Mouse (Mus musculus) megakaryocyte, adult 5-6 weeks (primary cell): ENCODE results near the gene Fndc4. TPM values are rescaled to one million over a fixed set of nuclear protein-coding genes. Genes with fewer than 3 reads are reported as not detected.

Experiments
- ATAC-seq: 2 replicates; pipeline ENCODE4 v1.8.0; 2016; ENCODE audit warnings: mild to moderate bottlenecking, inconsistent platforms; ENCODE audit not compliant: poor library complexity, severe bottlenecking
- total RNA-seq, 2 experiments: library from RNA; stranded (forward) in 1 of 2; stranded (reverse) in 1 of 2; fragments of 153-499, 151-499 nt in 1 of 2; fragments of 221-1000, 200-1000 nt in 1 of 2; gene quantifications; 2 replicates each; pipeline versions ENCODE4 v1.2.3 to v1.2.4; 2015 to 2017

Gene Fndc4
- total RNA-seq (2015) (not detected in 2 replicates), total RNA-seq (2017) (not detected in 2 replicates)

DNA sequence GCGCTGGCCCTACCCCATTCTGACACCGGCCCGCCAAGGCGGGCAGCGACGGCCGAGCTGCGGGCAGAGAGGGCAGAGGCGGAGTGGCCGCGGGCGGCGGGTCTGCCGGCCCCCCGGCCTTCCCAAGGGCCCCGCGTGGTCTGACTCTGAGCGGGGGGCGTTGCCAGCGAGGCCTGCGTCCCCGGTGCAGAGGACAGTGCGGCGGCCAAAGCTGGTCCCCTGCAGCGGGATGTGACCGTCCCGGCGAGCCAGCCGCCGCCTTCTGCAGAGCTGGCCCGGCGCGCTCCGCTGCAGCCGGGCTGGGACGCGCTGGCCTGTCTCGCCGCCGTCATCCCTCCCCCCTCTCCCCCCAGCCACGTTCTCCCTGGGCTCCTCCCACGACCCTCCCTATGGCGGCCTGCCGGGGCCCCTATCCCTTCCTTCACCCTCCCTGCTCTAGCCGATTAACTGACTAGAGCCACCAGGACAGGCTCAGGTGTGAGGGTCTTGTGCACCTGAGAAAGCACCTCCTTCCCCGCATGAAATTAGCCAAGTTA is at the start of gene Fndc4:
TSS of gene Fndc4 (minus strand) at position 475 of the 536 bp plus-strand sequence.
- ATAC-seq, result no peak

DNA sequence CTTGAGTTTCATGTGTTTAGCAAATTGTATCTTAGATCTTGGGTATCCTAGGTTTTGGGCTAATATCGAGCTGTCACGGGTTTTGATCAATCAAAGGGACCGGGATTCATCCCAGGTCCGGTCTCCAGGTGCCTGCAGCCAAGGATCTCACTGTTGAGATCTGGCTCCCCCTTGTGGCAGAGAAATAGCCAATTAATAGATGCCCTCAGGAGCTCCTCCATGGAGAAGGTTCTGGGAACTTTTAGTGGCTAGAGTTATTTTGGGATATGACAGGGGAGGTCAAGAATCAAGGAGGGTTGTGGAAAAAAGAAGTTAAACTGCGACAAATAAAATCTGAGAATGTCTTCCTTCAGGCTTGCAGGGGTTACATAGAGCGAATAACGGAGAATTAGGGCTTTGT is 32.4 kb upstream of the Fndc4 start:
- ATAC-seq, result no peak

DNA sequence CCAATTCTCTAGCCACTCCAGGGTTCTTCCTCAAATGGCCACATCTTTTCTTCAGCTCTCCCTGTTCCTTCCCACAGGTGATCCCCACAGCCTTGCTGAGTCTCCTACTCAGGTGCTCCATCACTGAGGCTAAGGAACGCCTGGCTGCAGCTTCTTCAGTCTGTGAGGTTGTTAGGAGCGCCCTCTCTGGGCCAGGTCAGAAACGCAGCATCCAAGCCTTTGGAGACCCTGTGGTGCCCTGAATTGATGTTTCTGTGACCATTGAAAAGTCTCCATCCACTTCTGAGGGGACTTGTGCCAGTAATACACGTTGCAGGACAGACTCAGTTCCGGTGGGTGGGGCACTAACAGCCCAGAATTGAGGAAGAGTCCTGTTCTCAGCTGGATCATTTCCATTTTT is 31.0 kb upstream of the Fndc4 start:
- no peak for ATAC-seq

DNA sequence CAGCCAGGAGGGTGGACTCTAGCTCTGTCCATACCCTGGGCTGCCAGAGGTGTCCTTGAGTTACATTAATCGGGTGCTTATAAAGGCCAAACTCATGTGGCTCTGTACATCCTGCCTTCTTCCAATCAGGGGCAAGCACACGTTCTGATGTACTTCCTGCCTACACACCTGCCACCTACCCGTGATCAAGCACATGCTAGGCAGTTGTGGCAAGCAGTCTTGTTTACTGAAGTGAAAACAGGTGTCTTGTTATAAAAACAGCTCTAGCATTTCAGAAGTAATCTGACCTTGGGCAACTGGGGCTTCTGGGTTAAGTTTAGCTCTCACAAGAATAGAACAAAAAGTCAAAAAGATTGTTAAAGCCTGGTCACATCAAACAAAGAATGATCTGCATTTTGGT is 28.2 kb upstream of the Fndc4 start:
- ATAC-seq, result no peak

DNA sequence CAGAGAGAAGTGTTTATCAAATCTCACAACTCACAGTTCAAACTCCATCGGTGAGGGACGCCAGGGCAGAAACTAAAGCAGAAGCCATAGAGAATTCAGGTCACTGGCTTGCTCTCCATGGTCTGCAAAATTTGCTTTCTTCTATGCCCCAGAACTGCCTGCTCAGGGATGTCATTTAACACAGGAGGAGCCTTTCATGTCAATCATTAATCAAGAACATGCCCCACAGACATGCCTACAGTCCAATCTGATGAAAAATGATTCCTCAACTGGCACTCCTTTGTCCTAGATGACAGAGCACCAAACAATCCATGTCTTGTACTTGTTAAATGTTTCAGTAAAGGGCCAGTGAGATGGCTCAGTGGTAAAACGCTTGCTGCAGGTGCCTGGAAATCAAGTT is 26.9 kb upstream of the Fndc4 start:
- ATAC-seq, result no peak

DNA sequence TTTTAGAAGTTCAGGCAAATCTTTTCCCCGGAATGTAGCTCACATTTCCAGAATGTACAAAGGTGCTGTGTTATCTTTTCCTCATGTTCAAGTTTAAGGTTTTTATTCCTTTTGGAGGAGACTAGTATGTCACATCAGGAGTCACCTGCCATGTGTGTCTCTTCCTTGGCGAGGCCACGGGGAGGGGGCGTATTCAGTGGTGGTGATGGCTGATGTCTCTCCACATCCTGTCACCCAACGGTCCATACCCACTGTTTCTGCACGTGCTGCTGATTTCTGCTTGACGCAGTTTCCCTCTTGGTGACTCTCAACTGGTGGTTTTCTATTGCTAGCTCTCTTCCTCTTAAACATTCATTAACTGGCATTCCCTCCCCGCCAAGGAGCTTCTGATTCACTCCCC is 16.9 kb upstream of the Fndc4 start:
- ATAC-seq, result no peak

DNA sequence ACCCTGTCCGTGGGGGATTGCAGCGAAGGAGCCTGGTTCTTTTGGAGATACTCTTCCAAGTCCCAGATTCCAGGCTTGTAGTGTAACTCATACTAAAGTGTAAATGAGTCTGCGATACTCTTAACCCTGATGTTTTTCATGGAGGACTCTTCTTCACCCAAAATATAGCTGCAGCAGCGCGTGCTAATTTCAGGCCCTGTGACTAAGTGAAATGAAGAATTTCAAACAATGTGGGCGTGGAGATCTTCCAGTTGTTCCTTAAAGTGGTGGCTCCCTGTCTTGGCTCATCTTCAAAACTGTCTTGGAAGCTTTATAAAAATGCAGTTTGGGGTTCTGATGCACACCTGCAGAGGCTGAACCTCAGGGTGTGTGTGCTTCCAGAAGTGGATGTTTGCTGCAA is 7.2 kb upstream of the Fndc4 start:
- no peak for ATAC-seq

DNA sequence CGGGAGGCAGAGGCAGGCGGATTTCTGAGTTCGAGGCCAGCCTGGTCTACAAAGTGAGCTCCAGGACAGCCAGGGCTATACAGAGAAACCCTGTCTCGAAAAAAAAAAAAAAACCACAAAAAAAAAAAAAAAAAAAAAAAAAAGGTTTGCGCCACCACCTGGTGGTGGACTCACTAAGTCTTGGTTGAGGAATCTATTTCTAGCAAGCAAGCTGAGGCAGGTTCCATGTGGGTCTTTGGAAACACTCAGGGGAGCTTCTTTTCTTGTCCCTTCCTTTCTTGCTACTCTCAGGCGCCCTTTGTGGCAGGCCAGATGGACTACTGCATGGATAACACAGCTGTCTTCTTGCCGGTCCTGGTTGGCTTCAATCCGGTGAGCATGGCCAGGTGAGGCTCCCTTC is 6.0 kb upstream of the Fndc4 start:
- no peak for ATAC-seq

DNA sequence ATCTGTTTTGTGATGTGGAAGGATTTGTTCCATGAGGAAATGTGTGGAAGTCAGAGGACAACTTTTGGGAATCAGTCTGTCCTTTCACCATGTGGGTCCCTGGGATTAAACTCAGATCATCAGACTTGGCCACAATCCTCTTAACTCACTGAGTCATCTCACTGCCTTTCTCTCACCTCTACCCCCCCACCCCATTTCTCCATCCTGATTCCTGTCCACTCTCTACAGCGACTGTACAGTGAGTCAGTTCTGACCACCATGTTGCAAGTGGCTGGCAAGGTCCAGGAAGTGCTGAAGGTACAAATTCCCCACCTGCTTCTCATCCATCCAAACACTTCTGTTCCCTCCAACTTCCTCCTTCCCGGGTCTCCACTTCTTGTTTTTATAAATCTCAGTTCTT is 2.6 kb upstream of the Fndc4 start:
- ATAC-seq, result no peak; the same call in 1 of the 2 replicates

DNA sequence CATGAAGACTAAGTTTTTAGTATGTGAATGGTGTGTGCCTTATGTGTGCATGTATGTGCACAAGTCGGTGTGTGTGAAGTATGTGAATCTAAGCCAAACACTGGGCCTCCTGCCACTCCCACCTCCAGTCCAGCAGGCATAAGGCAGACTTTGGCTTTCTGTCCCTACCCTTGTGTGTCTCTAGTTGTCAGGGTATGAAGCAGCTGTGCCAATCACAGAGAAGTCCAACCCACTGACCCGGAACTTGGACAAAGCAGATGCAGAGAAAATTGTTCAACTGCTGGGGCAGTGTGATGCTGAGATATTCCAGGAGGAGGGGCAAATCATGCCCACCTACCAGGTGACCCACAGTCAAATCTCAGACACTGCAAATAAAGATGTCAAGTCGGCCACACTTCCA is 2.1 kb upstream of the Fndc4 start:
- ATAC-seq, result no peak

DNA sequence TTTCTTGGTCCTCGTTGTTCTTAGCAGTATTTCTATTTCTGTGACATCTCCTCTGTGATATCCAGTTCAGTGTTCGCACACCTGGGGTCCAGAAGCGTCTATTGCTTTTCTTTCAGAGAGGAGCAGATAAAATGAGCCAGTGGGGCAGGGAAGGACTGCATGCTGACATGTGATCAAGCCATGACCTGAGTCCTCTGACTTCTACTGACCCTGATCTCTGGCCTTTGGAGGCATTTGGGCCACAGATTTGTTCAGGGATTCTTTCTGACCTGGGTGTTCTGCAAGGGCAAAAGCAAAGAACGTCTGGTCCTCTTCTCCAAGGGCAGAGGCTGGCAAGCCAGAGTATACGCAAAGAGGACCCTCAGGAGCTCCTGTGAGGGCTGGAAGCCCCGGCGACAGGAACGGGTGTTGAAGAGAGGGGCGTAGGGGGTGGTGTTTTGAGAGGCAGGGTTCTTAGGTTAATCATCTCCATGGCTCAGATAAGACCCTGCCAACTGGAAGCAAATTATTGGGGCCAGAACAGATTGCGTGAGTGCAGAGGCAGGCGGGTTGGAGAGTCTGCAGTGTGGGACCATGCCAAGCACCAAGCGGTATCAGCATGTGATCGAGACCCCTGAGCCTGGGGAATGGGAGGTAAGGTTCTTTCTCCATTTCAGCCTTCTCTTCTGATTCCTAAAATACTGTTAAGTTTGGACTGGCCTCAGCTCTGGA is 1.3 kb upstream of the Fndc4 start, which contains the start of gene Gckr:
TSS of gene Gckr (plus strand) at position 397 of the 711 bp plus-strand sequence.
- no peak for ATAC-seq

DNA sequence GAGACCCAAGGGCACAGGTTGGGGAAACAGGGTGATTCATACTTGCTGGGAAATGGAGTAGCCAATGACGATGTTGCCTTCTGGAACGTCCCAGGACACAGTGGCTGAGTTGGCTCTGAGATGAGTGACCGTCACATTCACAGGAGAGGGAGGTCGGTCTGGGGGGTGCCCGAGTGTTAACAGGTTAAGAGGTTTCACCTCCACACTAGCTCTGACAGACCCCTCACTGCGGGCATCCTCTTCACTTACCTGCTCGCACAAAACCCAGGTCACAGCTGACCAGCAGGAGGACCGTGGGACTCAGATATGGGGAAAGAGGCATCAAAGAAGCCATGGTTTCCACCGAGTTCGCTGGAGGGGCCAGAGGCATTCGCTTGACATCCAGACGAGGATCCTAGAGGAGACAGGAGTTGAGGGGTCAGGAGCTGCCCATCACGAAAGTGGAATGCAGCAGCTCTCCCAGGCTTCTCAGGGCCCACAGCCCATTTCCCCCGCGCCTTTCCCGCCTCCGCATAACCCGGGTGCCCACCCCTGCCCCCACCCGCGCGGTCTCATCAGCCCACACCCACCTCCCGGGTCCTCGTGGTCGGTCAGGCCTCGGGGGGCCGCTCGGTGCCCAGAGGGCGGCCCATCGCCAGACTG is 795 bp downstream of the Fndc4 start:
- no peak for ATAC-seq

DNA sequence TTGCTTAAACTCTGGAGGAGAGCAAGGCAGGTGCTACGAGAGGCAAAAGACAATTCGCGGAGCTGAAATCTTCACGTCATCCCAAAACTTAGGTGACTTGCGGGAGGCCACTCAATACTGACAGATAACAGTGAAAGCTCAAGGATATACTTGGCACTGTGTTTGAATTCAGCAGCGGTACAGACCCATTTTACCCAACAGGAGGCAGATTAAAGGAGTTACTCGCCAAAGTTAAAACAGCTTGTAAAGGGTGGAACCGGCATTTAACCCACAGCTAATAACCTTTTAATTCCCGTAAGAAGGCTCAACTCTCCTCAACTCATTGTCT is 4.6 kb downstream of the Fndc4 start:
- no peak for ATAC-seq

DNA sequence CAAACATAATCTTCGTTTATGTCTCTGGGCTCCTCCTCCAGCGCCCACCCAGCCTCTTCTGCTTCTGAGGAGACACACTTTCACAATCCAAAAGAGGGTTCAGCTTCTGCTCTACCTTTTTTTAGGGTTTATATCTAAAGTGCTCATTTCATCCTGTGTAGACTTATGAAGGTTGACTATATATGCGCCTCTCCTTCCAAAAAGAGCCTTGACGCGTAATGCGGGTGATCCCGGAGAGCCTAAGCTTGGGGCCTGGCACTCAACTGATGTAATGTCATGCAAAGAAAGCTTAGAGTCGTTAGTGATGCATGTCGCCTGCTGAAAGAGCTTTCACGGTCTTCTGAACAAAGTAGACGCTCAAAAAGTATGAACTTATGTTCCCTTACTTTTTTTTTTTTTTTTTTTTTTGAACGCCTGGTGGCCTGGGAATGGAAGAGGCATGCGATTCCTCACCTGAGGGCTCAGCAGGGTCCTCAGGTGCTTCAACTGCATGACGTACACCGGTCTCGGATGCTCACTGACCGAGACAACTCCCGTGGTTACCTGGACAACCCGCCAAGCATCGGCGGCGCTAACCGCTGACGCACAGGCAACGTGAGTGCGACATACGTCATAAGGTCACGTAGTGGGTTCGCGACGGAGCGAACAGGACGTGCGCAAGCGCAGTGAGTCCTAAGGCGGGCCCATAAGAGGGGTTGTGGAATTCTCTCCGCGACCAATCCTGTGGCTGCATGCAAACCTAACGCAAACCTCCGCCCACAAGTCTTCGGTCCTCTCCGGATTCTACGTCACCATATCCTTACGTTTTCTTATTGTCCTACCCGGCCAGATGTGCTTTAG is 5.1 kb downstream of the Fndc4 start, which contains the start of gene Ift172:
TSS of gene Ift172 (minus strand) at position 596 of the 840 bp plus-strand sequence.
- ATAC-seq, result peak; percentile 94

DNA sequence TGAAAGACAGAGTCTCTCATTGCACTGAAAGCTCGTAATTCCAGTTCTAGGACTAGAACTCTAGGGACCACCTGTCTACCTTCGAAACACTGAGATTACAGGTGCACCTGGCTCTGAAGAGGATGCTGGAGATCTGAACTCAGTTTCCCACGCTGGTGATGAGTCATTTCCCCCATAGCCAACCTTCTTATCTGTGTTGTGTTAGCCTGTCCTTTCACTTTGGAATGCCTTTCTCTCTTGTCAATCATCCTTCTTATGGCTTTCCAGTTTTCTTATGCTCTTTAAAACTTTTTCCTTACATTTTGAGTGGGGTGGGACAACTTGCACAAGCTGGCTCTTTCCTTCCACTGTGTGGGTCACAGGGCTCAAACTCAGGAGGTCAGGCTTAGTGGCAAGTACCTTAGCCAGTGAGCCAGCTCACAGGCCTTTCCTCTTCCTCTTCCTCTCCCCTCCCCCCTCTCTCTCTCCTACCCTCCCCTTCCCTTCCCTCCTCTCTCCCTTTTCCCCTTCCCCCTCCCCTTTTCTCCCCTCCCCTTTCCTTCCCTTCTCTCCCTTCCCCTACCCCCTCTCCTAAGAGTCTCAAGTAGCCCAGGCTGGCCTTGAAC is 6.2 kb downstream of the Fndc4 start:
- no peak for ATAC-seq

DNA sequence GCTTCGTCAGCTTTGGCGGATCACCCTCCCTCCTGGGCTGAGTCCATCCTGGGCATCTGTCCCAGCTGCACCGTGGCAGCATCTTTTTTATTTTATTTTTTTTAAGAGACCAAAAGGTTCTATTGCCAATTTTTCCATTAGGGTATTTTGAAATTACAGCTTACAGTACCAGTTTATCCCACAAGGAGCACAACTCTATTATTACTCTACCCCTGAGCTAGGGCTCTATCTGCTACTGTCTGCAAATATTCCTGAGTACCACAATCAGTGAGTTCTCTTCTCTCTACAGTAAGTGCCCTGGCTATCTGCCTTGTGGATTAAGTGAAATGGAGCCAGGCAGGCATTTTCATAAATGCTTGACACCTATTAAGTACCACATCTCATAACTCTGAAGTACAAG is 7.2 kb downstream of the Fndc4 start:
- ATAC-seq, result no peak

DNA sequence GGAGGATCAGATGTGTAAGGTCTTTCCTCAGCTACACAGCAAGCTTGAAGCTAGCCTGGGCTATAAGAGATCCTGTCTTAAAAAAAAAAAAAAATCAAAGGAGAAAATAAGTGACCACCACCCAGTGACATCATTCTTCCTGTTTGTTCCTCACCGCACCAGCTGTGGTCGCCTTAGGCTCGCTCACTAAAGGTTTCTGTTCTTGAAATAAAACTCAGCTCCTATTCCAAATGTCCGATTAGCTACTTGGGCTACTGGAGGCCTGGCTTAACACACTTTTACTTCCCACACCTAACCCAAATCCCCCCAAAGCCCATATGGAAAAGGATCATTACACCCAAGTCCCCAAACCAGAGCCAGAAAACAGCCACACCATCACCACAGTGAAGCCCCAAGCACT is 7.7 kb downstream of the Fndc4 start:
- ATAC-seq, result peak; percentile 27; the same call in 1 of the 2 replicates

DNA sequence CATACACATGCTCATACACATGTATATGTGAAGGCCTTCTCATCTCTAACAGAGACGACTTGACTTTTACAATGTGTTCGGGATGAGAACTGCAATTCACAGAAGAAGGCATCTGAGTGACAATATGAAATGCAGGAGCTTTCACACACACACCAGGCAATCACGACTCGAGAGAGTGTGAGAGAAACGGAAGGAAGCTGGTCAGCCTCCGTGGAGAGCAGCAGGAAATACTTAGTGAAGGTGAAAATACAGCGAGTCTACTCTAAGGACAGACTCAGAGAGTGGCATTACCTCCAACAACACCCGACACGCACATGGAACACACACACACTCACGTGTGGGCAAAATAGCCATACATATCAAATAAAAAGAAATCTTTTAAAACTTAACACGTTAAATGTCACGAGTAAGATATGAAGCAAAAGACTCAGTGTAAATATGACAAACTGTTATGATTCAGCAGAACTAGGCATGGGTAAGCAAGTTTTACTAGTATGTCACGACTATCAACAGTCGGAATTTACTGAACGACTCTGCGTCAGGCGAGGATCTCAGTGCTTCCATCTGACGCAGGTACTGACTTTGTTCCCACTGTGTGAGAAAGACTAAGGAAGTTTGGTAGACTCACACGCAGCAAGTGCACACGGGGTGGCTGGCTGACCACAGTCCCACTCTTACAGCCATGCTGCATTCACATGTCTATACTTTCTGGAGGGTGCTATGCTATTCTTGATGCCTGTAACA is 16.5 kb downstream of the Fndc4 start:
- ATAC-seq, result no peak

DNA sequence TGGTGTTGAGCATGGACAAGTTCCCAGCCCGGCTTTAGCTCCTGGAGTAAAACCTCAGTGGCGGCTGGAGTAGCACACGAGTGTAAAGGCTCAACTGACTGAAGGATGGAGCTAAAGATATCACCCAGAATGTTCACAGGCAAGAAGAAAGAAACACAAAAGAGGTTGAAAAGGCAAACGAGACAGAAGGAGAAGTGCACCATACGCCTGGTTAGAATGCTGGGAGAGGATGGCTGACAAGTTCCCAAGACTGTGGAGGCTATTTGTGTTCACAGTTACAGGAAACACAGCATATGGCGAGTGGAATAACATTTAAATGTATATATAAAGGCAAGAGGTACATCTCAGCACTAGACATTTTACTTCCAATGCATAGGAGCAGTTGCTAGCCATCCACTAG is 22.9 kb downstream of the Fndc4 start:
- no peak for ATAC-seq

DNA sequence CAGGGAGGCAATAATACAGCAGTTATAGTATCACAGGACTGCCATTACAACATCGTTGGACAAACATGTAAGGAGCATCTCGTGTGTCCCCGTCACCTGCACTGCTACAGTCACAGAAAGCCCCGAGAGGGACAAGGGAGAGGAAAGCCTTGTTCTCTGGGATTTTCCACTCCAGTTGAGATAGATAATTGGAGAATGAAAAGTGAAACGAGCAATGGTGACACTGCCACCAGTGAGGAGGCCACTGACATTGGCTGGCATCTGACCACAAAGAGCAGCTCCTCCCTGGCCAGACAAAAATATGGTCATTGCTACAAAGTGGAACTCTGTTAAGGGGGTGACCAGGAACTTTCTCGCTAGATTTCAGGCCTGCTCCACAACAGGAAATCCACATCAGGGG is 28.2 kb downstream of the Fndc4 start:
- ATAC-seq, result no peak
